Mouse (Mus musculus): ENCODE data around the gene Izumo1.

GRCm38 (mm10) chr7:45590874-45591273 lies 30.7 kb upstream of the Izumo1 start:
- TF ChIP-seq CTCF (conservative IDR thresholded peaks at IDR 0.05; ENCODE audit: insufficient read depth, insufficient read length, low read depth, low read length), result 0 out of 2 replicates have a peak, but pooled peaks have one; percentile 8
- no peak for TF ChIP-seq POLR2A (IDR thresholded peaks at IDR 0.05; ENCODE audit: low read depth, low read length)
